Mouse (Mus musculus) spleen, postnatal 4 days (tissue): ENCODE results near the gene 1500015O10Rik.

Experiments
- DNase-seq, 2 experiments: peaks; one replicate each; pipeline ENCODE4 v3.0.0; 2022; ENCODE audit warnings: low spot score in 2 of 2

1500015O10Rik gene

GRCm38 (mm10) chr1:43774126-43774525 lies 43.7 kb downstream of the 1500015O10Rik start:
- DNase-seq = no peak

GRCm38 (mm10) chr1:43776106-43776505 lies 45.7 kb downstream of the 1500015O10Rik start:
- DNase-seq = no peak

GRCm38 (mm10) chr1:43781195-43781594 lies 50.8 kb downstream of the 1500015O10Rik start:
- DNase-seq = no peak

DNA sequence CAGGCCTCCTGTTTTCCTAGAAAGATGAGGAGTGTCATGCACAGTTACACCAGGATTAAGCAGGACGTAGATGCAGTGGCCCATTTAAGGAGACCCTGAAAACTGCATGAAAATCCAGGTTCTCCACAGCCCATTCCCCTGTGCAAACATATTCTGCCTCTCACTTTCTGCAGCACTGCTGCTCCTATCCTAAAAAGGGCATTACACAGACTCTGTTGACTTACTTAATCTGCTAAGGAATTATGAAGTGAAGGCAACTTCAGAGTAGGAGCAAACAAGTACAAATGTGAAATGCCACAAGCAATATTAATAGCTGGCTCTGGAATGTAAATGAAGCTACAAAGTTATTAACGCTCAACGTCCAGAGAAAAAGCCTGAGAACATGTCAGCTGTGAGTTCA lies 51.3 kb downstream of the 1500015O10Rik start:
- no peak for DNase-seq

GRCm38 (mm10) chr1:43782680-43783079 lies 52.3 kb downstream of the 1500015O10Rik start:
- no peak for DNase-seq

GRCm38 (mm10) chr1:43783186-43783585 lies 52.8 kb downstream of the 1500015O10Rik start:
- no peak for DNase-seq

DNA sequence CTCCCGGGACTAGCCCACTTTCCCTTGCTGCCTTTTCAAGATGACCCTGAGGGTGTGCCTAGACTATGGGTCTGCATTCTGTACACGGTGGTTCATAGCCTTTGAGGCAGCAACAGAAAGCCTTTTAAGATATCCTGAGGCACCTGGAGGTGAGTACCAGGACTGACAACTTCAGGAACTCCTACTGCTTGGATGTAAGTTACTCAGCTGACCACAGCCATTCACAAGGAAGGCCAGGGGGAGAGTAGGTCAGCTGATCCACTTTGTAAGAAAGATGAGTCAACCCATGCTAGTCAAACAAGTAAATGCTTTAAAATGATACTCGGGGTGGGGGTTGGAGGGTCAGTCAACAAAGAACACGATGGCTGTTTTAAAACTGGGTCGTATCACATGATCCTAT lies 54.9 kb downstream of the 1500015O10Rik start:
- no peak for DNase-seq

DNA sequence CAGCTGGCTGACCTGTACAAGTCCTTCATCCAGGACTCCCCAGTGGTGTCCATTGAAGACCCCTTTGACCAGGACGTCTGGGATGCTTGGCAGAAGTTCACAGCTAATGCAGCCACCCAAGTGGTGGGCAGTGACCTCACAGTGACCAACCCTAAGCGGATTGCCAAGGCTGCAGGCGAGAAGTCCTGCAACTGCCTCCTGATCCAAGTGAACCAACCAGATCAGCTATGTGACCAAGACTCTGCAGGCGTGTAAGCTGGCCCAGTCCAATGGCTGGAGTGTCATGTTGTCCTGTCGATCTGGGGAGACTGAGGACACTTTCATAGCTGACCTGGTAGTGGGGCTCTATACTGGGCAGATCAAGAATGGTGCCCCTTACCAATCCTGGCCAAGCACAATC lies 56.3 kb downstream of the 1500015O10Rik start:
- DNase-seq = no peak

DNA sequence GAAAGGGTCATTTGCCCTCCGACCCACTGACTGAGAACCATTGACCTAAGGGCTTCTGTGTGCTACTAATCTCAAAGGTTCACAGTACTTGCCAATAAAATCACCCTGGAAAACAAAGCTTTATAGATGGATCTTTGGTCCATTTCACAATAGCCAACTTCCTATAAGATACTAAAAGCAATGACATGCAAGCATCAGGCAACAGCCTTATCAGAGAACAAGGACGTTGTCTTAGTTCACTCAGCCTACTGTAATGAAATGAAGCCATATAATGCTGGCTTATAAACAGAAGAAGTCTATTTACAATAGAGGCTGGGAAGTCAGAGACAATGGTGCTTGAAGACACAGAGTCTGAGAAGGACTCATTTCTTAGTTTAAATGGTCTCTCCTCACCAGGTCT lies 59.4 kb downstream of the 1500015O10Rik start:
- no peak for DNase-seq
